Mouse (Mus musculus): Measurements from ENCODE around the gene Epb41l3. TPM values are rescaled to one million over a fixed set of nuclear protein-coding genes. Genes with fewer than 3 reads are reported as not detected.
"Not testable (repeated sequence)": the region's sequence is repeated elsewhere in the genome, so short reads cannot be mapped to it uniquely, and the experiment has no call there.

Gene Epb41l3
- polyA plus RNA-seq, 1 experiment, result 1.2 TPM

DNA sequence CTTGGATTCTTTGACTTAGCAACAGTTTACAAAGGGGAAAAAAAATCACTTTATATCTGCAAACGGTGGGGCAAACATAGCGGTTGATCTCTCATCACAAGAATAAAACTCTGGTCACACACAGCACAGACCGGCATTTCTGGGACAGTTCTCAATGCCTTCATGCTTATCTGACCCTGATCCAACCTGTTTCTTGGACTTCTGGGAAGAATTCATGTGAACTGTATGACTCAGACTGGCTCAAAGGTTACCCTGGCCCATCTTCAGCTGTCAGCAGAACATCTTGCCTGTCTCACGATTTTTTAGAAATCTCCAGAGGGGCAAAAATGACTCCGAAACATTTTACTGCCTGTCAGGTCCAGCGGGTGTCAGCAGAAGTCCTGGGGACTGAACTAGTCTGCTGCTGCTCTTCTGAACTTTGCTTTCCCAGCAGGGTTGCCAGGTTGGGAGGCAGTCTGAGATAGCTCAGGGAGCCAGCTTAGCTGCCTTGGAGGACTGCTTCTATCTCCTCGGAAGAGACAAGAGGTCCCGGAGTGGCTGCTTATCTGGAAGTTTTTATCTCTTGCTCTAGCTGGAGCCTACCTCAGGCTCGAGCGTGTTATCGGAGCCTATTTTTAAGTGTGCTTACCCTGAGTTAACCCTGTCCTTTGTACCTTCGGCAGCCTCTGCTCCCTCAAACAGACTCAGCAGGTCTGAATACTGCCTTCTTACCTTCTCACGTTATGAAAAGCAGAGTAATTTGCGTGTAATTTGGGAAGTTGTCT, 29.7 kb downstream of the Epb41l3 start:
- TF ChIP-seq CTCF (IDR thresholded peaks at IDR 0.05; ENCODE audit: low read depth, low read length) (no peak), POLR2A (IDR thresholded peaks at IDR 0.05; ENCODE audit: borderline replicate concordance, low read depth, low read length) (no peak)
- Histone ChIP-seq H3K27ac (ENCODE audit: insufficient read depth, low read depth, low read length) (no peak overlapping the region), H3K4me3 (ENCODE audit: insufficient read depth, low read length) (no peak overlapping the region), H3K4me1 (ENCODE audit: control insufficient read depth, insufficient read depth, low read length) (no peaks in the 10 kb centered on the region)

DNA sequence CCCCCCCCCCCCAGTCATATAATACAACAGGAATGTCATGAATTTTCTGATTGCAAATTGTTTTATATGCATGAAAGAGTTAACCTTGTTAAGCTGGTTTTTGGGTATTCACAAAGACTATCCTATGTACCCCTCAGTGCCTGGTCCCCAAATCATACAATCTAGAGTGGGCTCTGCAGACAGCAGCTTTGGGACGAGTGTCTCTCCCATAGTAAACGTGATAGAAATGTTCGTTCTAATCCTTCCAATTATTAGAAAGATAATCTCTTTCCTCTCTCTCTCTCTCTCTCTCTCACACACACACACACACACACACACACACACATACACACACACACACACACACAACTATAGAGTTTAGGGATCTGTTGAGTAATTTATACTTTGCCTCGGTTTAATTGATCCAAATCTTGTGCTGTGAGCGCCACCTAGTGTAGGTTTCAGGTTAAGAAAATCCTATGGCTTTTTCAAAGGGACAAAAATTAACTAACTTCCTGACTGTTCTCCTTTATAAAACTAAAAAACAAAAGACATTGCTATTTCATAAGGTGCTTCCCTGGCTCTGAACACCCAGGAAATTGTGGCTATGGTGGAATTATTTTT, 30.4 kb downstream of the Epb41l3 start:
- Histone ChIP-seq H3K4me3 (ENCODE audit: insufficient read depth, low read length) (no peak overlapping the region), H3K4me1 (ENCODE audit: control insufficient read depth, insufficient read depth, low read length) (no peaks in the 10 kb centered on the region), H3K27ac (ENCODE audit: insufficient read depth, low read depth, low read length) (no peak overlapping the region)
- TF ChIP-seq POLR2A (IDR thresholded peaks at IDR 0.05; ENCODE audit: borderline replicate concordance, low read depth, low read length) (no peak), CTCF (IDR thresholded peaks at IDR 0.05; ENCODE audit: low read depth, low read length) (no peak)

DNA sequence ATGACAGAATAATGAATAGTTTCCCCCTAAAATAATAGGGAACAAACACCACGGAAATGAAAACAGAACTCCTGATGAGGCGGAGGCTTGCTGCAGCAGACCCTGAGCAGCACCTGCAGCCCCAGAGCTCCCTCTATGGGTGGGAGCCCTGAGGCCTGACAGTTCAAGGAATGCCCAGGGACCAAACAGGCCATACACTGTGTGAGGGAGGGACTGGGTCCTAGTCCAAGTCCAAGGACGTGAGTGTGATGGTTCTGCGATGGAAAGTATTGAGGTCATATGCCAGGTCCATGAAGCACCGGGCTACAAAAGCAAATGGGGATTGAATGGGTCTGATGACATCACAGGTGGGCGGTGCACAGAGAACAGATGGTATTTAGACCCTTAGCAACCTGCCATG, 33.7 kb downstream of the Epb41l3 start:
- Histone ChIP-seq H3K4me3 (ENCODE audit: insufficient read depth, low read length) (no peak overlapping the region), H3K27ac (ENCODE audit: insufficient read depth, low read depth, low read length) (no peak overlapping the region), H3K4me1 (ENCODE audit: control insufficient read depth, insufficient read depth, low read length) (no peaks in the 10 kb centered on the region)
- TF ChIP-seq CTCF (IDR thresholded peaks at IDR 0.05; ENCODE audit: low read depth, low read length) (no peak), POLR2A (IDR thresholded peaks at IDR 0.05; ENCODE audit: borderline replicate concordance, low read depth, low read length) (no peak)

DNA sequence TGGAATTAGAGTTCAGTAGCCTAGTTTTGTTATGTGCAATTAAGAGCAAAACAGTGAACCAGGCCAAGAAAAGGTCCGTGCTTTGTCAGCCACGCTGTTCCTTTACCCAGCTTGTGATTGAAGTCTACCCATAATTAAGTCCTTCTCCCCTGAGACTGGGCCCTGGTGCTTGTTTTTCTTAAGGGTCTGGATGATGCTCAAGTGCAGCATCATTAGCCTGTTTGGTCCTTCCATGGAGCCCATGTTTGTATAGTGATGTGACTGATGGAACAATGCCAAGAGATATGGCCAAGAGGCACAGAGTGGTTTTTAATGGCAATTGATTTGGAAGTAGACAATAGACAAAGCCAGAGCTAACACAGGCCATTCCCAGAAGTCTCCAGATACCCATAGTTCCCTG, 36.7 kb downstream of the Epb41l3 start:
- Histone ChIP-seq H3K27ac (ENCODE audit: insufficient read depth, low read depth, low read length) (no peak overlapping the region), H3K4me1 (ENCODE audit: control insufficient read depth, insufficient read depth, low read length) (no peaks in the 10 kb centered on the region), H3K4me3 (ENCODE audit: insufficient read depth, low read length) (no peak overlapping the region)
- TF ChIP-seq POLR2A (IDR thresholded peaks at IDR 0.05; ENCODE audit: borderline replicate concordance, low read depth, low read length) (no peak), CTCF (IDR thresholded peaks at IDR 0.05; ENCODE audit: low read depth, low read length) (no peak)

DNA sequence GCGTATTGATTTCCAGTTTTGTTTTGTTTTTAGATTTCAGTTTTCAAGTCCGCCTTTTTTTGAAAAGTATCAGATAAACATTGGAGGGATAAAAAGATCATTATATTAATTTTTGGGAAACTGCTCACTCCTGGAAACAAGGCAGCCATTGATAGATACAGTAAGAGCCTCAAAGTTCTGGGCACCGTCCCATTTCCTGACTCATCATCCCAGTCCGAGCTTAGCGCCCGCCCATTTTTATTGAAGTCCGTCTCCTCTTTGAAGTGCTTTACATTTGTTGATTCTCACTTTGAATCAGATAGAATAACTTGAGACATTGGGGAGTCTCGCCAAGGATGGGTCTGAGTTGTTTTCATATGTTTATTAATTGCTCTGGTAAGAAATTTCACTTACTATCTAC, 43.7 kb downstream of the Epb41l3 start:
- Histone ChIP-seq H3K27ac (ENCODE audit: insufficient read depth, low read depth, low read length) (no peak overlapping the region), H3K4me3 (ENCODE audit: insufficient read depth, low read length) (no peak overlapping the region), H3K4me1 (ENCODE audit: control insufficient read depth, insufficient read depth, low read length) (no peaks in the 10 kb centered on the region)
- no peak for TF ChIP-seq POLR2A (IDR thresholded peaks at IDR 0.05; ENCODE audit: borderline replicate concordance, low read depth, low read length)
- TF ChIP-seq CTCF (IDR thresholded peaks at IDR 0.05; ENCODE audit: low read depth, low read length), result no peak

- no peaks in the 10 kb centered on the region for H3K4me1 ChIP-seq (ENCODE audit: control insufficient read depth, insufficient read depth, low read length)
- H3K4me3 ChIP-seq (ENCODE audit: insufficient read depth, low read length), result no peak overlapping the region
- H3K27ac ChIP-seq (ENCODE audit: insufficient read depth, low read depth, low read length), result no peak overlapping the region
- no peak for TF ChIP-seq CTCF (IDR thresholded peaks at IDR 0.05; ENCODE audit: low read depth, low read length)
These were observed 45.3 kb downstream of the Epb41l3 start for GRCm38 (mm10) chr17:69120533-69121358.

GRCm38 (mm10) chr17:69122403-69122802, 46.9 kb downstream of the Epb41l3 start:
- not testable (repeated sequence) for H3K4me1 ChIP-seq (ENCODE audit: control insufficient read depth, insufficient read depth, low read length); H3K4me3 ChIP-seq (ENCODE audit: insufficient read depth, low read length)

GRCm38 (mm10) chr17:69127436-69127835, 52.0 kb downstream of the Epb41l3 start:
- H3K4me3 ChIP-seq (ENCODE audit: insufficient read depth, low read length), result no peak overlapping the region
- H3K27ac ChIP-seq (ENCODE audit: insufficient read depth, low read depth, low read length), result no peak overlapping the region
- no peaks in the 10 kb centered on the region for H3K4me1 ChIP-seq (ENCODE audit: control insufficient read depth, insufficient read depth, low read length)
- TF ChIP-seq CTCF (IDR thresholded peaks at IDR 0.05; ENCODE audit: low read depth, low read length), result no peak
- no peak for TF ChIP-seq POLR2A (IDR thresholded peaks at IDR 0.05; ENCODE audit: borderline replicate concordance, low read depth, low read length)

More at GRCm38 (mm10) chr17:69122403-69122802, 46.9 kb downstream of the Epb41l3 start:
- H3K27ac ChIP-seq (ENCODE audit: insufficient read depth, low read depth, low read length), result not testable (repeated sequence)

DNA sequence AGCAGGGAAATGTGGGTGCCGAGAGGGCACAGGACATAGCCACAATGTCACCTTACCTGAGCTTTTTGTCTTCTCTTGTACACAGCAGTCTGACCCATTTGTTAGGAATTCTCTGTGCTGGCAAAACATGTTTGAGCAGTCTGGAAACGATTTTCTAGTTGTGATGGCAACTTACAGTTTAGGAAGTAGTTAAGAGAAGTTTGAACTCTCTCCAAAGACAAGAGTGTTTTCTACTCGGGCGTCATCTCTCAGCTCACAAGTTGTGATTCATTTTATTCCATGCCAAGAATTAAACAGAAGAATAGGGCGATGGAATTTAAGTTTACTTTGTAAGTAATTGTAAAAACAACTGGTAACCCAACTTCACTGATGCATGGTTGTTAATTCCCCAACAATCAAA, 52.5 kb downstream of the Epb41l3 start:
- TF ChIP-seq CTCF (IDR thresholded peaks at IDR 0.05; ENCODE audit: low read depth, low read length) (no peak), POLR2A (IDR thresholded peaks at IDR 0.05; ENCODE audit: borderline replicate concordance, low read depth, low read length) (no peak)
- H3K4me3 ChIP-seq (ENCODE audit: insufficient read depth, low read length), result no peak overlapping the region
- no peaks in the 10 kb centered on the region for H3K4me1 ChIP-seq (ENCODE audit: control insufficient read depth, insufficient read depth, low read length)
- no peak overlapping the region for H3K27ac ChIP-seq (ENCODE audit: insufficient read depth, low read depth, low read length)

- H3K4me1 ChIP-seq (ENCODE audit: control insufficient read depth, insufficient read depth, low read length), result no peaks in the 10 kb centered on the region
- H3K27ac ChIP-seq (ENCODE audit: insufficient read depth, low read depth, low read length), result no peak overlapping the region
- H3K4me3 ChIP-seq (ENCODE audit: insufficient read depth, low read length), result no peak overlapping the region
- no peak for TF ChIP-seq POLR2A (IDR thresholded peaks at IDR 0.05; ENCODE audit: borderline replicate concordance, low read depth, low read length)
- TF ChIP-seq CTCF (IDR thresholded peaks at IDR 0.05; ENCODE audit: low read depth, low read length), result no peak
These were observed 54.0 kb downstream of the Epb41l3 start for GRCm38 (mm10) chr17:69129434-69129833.

Data from bone marrow macrophage, adult 2 months (primary cell).